Mouse (Mus musculus) T-helper 2 cell (primary cell): Measurements from ENCODE around the gene Fbxl8.

ENCODE experiments used
- in situ Hi-C: fragments of 300-600 bp; cut with MboI, MseI; formaldehyde crosslinking; loops from one replicate; pipeline ENCODE4 v1.15.1; 2025; ENCODE audit warnings: high pct_unique_total_duplicates

Fbxl8 gene

GRCm38 (mm10) chr8:105264024-105264982 lies at the start of gene Fbxl8, which contains the start of gene Tradd:
Fbxl8 (plus strand) TSS chr8:105264648.
Tradd (minus strand) TSS chr8:105264609.
- in situ Hi-C loops: no loop called here

DNA sequence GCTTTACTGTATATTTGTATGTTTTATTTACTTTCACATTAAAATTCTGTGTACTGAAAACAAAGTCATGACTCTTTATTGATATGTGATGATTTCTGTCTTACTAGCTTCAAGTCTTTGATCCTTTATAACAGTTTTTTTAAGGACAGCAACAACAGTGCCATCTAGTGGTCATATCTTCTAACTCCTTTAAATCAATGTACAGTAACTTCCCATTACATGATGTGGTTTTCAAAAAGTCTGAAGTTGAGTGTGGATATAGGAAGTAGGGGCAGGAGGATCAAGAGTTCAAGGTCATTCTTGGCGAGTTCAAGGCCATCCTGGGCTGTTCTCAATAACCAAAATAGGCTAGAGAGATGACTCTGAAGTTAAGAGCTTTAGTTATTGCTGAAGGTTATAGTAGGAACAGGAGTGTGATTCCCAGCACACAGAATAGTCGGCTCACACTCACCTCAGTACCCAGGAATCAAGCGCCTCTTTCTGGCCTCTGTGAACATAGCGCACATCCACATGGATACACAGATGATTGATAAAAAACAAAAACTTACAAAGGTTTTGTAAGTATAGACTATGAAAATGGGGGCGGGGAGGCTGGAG lies 46.4 kb upstream of the Fbxl8 start:
- in situ Hi-C loops: loop anchor here (5.0 kb wide), 1 partner anchor 96 kb away; no protein-coding TSS in a partner anchor

GRCm38 (mm10) chr8:105223850-105224249 lies 40.6 kb upstream of the Fbxl8 start:
- in situ Hi-C loops: no loop called here

DNA sequence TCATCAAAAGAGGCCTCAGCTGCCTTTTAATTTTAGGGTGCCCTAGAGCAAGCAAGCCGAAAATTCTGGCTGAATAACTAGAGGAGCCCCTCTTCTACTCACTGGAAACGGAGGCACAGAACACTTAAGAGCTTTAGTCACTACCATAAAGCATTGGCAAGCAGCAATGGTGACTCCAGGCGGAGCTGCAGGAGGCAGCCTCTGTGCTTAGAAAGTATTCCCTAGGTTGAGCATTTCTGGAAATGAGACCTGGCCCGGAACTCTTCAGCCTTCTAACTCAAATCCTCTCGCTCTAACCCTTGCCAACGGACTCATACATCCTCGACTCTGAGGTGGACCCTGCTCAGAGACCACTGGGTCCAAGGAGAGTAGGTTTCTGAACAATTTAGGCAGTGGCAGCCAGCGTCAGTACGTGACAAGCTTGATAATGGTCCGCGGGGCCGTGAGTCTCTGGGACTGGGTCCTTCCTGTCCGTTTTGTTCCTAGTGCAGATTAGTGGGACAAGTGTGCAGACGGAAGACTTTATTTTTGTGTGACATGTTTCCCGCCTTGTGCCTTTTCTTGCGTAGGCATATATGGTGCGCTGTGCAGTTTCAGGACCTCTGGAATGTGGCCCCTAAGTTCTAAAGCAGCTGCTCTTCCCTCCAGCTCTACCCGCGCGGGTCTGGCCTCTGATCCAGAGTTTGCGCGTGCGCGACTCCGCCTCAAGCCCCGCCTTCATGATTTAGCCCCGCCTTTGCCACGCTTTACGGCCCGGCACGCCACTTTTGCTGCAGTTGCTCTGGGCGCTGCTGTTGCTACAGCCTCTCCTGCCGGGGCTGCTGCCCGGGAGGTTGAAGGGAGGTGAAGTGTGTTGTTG lies 39.8 kb upstream of the Fbxl8 start, which contains the start of gene D230025D16Rik:
D230025D16Rik (plus strand) TSS at position 733 of the 859 bp plus-strand sequence.
- in situ Hi-C loops: loop anchor here (5.0 kb wide), 1 partner anchor 52 kb away; the partner anchor contains the start of gene Cbfb

DNA sequence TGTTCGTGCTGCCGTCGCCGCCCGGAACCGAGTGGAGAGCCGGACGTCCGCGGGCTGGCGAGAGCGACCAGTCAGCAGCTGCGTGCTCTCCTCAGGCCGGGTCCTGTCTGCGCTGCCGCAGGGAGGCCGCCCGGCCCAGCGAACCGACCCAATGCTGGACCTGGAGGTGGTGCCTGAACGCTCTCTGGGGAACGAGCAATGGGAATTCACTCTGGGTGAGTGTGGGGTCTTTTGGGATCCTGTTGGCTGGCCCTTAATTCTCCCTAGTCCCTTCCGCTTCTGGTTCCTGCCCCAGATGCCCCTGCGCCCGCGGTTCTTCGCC lies 39.2 kb upstream of the Fbxl8 start:
- in situ Hi-C loops: loop anchor here (5.0 kb wide), 1 partner anchor 53 kb away; the partner anchor contains the start of gene Cbfb

- in situ Hi-C loops: loop anchor here (5.0 kb wide), 1 partner anchor 54 kb away; the partner anchor contains the start of gene Cbfb
Measured at GRCm38 (mm10) chr8:105225917-105226316, 38.5 kb upstream of the Fbxl8 start.

- in situ Hi-C loops: loop anchor here (10.0 kb wide), 1 partner anchor 567 kb away; no protein-coding TSS in a partner anchor
Measured at GRCm38 (mm10) chr8:105231503-105232320, 32.7 kb upstream of the Fbxl8 start.

DNA sequence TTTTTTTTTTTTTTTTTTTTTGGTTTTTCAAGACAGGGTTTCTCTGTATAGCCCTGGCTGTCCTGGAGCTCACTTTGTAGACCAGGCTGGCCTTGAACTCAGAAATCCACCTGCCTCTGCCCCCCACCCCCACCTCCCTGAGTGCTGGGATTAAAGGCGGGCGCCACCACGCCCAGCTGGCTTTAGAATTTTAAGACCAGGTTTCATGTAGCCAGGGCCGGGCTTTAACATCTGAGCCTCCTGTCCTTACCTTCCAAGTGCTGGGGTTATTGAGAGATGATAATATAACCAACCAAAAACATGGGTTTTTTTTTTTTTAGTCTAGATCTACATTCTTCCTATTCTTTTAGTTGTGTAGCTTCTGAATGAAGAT lies 32.1 kb upstream of the Fbxl8 start:
- in situ Hi-C loops: loop anchor here (10.0 kb wide), 1 partner anchor 568 kb away; no protein-coding TSS in a partner anchor

DNA sequence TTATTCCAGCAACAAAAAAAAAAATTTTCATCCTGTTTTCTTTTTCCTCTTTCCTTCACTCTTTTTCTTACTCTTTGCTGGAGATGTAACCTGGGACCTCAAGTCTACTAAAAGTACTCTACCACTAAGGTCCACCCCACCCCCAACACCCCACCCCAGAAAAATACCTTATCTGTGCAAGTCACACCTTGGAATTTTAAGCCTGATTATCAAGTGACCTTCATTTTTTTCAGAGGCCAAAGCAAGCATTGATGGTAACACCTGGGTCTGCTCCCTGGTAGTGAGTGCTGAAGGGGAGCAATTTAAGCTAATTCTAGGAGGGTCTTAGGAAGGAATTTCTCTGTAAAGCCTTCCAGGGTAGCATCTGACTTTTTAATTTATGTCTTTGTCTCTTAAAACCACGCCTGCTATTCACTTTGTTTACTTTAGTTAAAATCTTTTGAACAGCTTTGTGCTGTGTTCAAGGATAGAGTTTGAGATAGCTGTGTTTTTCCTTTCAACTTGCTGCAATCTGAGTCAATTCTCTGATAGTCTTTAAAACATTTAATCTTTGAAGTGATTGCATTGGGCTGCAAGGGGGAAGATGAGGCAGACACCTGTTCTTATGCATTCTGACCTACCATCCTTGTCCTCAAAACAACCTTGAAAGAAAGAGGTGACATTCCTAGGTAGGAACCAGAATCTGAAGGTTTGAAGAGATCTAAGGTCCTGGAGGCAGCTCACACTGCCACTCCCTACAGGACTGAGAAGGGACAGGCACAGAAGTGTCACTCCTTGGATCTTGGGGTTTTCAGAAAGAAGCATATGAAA lies 31.1 kb upstream of the Fbxl8 start:
- in situ Hi-C loops: loop anchor here (10.0 kb wide), 1 partner anchor 569 kb away; no protein-coding TSS in a partner anchor

DNA sequence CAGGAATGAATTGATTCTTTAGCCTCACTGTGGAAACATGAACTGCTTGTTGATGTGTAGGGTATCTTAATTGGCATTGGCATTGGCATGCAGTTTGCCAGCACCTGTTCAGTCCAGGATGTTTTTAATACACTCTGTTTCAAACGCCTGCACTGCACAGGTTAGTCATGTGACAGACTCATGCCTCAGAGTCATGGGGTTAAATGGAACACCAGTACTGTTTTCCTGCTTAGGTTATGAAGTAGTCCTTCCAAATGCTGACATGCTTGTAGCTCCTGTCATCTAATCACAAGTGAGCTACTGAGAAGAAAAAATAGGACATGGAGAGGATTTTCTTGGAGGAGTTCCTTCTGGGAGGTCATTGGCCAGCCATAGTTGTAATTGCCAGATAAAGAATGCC lies 29.2 kb upstream of the Fbxl8 start:
- in situ Hi-C loops: loop anchor here (10.0 kb wide), 1 partner anchor 570 kb away; no protein-coding TSS in a partner anchor

GRCm38 (mm10) chr8:105237442-105238142 lies 26.9 kb upstream of the Fbxl8 start:
- in situ Hi-C loops: loop anchor here (10.0 kb wide), 1 partner anchor 573 kb away; no protein-coding TSS in a partner anchor

GRCm38 (mm10) chr8:105241016-105241415 lies 23.4 kb upstream of the Fbxl8 start:
- in situ Hi-C loops: no loop called here

- in situ Hi-C loops: no loop called here
Measured at GRCm38 (mm10) chr8:105251954-105252353, 12.5 kb upstream of the Fbxl8 start.

GRCm38 (mm10) chr8:105252680-105253537 lies 11.5 kb upstream of the Fbxl8 start:
- in situ Hi-C loops: no loop called here

DNA sequence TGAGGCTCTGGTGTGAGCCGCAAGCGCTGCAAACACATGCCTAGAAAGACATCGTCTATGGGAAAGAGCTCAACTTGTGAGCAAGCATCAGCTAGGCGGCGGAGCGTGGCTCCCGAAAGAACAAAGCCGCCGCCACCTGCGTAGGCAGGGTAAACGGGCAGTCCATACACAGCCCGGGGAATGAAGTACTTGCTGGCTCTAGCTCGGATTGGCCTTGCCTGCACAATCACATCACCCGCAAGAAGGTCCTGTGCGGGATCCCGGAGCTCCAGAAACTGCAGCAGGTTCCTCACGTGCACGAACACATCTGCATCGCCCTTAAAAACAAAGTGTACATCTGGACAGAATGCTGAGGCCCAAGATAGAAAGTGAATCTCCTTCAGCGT lies 10.7 kb upstream of the Fbxl8 start:
- in situ Hi-C loops: no loop called here

GRCm38 (mm10) chr8:105254152-105254965 lies 10.1 kb upstream of the Fbxl8 start:
- in situ Hi-C loops: no loop called here

DNA sequence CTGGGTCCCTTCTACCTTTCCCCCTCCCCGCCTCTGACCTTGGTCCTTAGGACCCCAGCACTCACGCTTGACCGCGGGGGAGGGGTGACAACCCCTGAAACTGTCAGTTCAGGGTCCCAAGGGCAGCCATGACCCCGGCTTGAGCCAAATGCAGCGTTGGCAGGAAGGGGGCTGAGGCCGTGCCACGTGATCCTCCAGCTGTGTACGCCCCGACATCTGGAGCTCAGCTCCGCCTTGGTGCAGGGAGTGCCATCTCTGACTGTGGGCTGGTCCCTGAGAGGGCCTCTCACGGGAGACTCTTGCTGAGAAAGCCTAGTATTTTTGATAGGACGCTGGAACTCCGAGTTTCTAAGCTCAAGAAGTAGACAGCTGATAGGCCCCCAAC lies 9.5 kb upstream of the Fbxl8 start, which contains the start of gene B3gnt9:
B3gnt9 (minus strand) TSS at position 188 of the 385 bp plus-strand sequence.
- in situ Hi-C loops: no loop called here
